Mouse (Mus musculus) neural tube, embryonic 12.5 days (tissue): Measurements from ENCODE around the gene Gm28308. TPM values are rescaled to one million over a fixed set of nuclear protein-coding genes. Genes with fewer than 3 reads are reported as not detected.

Experiments
- ATAC-seq: fragments of 200-750 bp; cut with Nextera tagmentation; 2 replicates; pipeline ENCODE4 v1.8.0; 2017; ENCODE audit warnings: low read depth, mild to moderate bottlenecking, moderate TSS enrichment, moderate library complexity; ENCODE audit not compliant: low FRiP score
- H3K27ac ChIP-seq: fragments of 300-500 bp; sonication (generic); 2 replicates; pipeline ENCODE4 v1.5.1; 2016
- H3K27me3 ChIP-seq: fragments of 300-500 bp; sonication (generic); replicated peaks from 2 replicates; pipeline ENCODE4 v1.6.1; 2016; ENCODE audit warnings: mild to moderate bottlenecking
- H3K36me3 ChIP-seq: fragments of 300-500 bp; sonication (generic); 2 replicates; pipeline ENCODE4 v1.6.1; 2016; ENCODE audit warnings: mild to moderate bottlenecking
- H3K4me1 ChIP-seq: fragments of 300-500 bp; sonication (generic); 2 replicates; pipeline ENCODE4 v1.6.1; 2016
- H3K4me2 ChIP-seq: fragments of 300-500 bp; sonication (generic); replicated peaks from 2 replicates; pipeline ENCODE4 v1.6.1; 2016; ENCODE audit warnings: mild to moderate bottlenecking
- H3K4me3 ChIP-seq: fragments of 300-500 bp; sonication (generic); 2 replicates; pipeline ENCODE4 v1.5.1; 2016
- H3K9ac ChIP-seq: fragments of 300-500 bp; sonication (generic); 2 replicates; pipeline ENCODE4 v1.6.1; 2016; ENCODE audit warnings: mild to moderate bottlenecking
- H3K9me3 ChIP-seq: fragments of 300-500 bp; sonication (generic); 2 replicates; pipeline ENCODE4 v1.6.1; 2016; ENCODE audit warnings: mild to moderate bottlenecking
- WGBS: fragments of 180-500 bp; shearing (Covaris S2); methylation state at CpG from one replicate; pipeline ENCODE4 v1.1.7; 2016; 5-methylcytosine and 5-hydroxymethylcytosine counted together
- polyA plus RNA-seq: library from polyadenylated mRNA; unstranded; fragments of >200 nt; fragmentation: Nextera tagmentation; extraction: Ambion mirVana; gene quantifications from 2 replicates; pipeline ENCODE4 v1.2.1, GENCODE M21; 2016

The Gm28308 gene
- polyA plus RNA-seq, 1 experiment from 2014 or later = not detected

- Histone ChIP-seq H3K4me3 (peak overlapping the region; percentile 66), H3K9ac (peak overlapping the region; percentile 97), H3K4me2 (peak overlapping the region; percentile 83), H3K36me3 (no peaks in the 10 kb centered on the region), H3K27me3 (peaks cover 30% of the 10 kb centered on the region), H3K9me3 (no peaks in the 10 kb centered on the region), H3K27ac (peak overlapping the region; percentile 65), H3K4me1 (peaks cover 9% of the 10 kb centered on the region; the same call in 1 of the 2 replicates)
- WGBS = under 1% methylated on average over 38 of the region's 38 CpGs
- ATAC-seq = no peak
Measured at GRCm38 (mm10) chr6:52228475-52229465, 15.6 kb upstream of the Gm28308 start.

GRCm38 (mm10) chr6:52227470-52228222, 14.5 kb upstream of the Gm28308 start:
- Histone ChIP-seq H3K9ac (peak overlapping the region; percentile 100), H3K4me2 (peak overlapping the region; percentile 99), H3K36me3 (no peaks in the 10 kb centered on the region), H3K9me3 (no peaks in the 10 kb centered on the region), H3K27me3 (peaks cover 19% of the 10 kb centered on the region), H3K27ac (peak overlapping the region; percentile 90; the same call in 1 of the 2 replicates), H3K4me1 (peaks cover 9% of the 10 kb centered on the region; the same call in 1 of the 2 replicates), H3K4me3 (peak overlapping the region; percentile 82)
- WGBS = 2% methylated on average over 11 of the region's 11 CpGs
- ATAC-seq = no peak

GRCm38 (mm10) chr6:52226569-52227257, 13.6 kb upstream of the Gm28308 start:
- Histone ChIP-seq H3K4me2 (peak overlapping the region; percentile 99), H3K27ac (peak overlapping the region; percentile 90), H3K4me3 (peak overlapping the region; percentile 82), H3K4me1 (peaks cover 15% of the 10 kb centered on the region; the same call in 1 of the 2 replicates), H3K9ac (peak overlapping the region; percentile 100), H3K36me3 (no peaks in the 10 kb centered on the region), H3K27me3 (peaks cover 17% of the 10 kb centered on the region), H3K9me3 (no peaks in the 10 kb centered on the region)
- under 1% methylated on average over 26 of the region's 26 CpGs for WGBS
- no peak; the same call in 1 of the 2 replicates for ATAC-seq

- peak overlapping the region; percentile 82 for H3K4me3 ChIP-seq
- H3K4me1 ChIP-seq = peaks cover 19% of the 10 kb centered on the region
- H3K9ac ChIP-seq = peak overlapping the region; percentile 100
- peak; percentile 46 for ATAC-seq
- H3K9me3 ChIP-seq = no peaks in the 10 kb centered on the region
- peaks cover 17% of the 10 kb centered on the region for H3K27me3 ChIP-seq
- H3K27ac ChIP-seq = peak overlapping the region; percentile 90
- H3K4me2 ChIP-seq = peak overlapping the region; percentile 99
- under 1% methylated on average over 69 of the region's 69 CpGs for WGBS
- no peaks in the 10 kb centered on the region for H3K36me3 ChIP-seq
Measured at GRCm38 (mm10) chr6:52225612-52226568, 12.8 kb upstream of the Gm28308 start.

DNA sequence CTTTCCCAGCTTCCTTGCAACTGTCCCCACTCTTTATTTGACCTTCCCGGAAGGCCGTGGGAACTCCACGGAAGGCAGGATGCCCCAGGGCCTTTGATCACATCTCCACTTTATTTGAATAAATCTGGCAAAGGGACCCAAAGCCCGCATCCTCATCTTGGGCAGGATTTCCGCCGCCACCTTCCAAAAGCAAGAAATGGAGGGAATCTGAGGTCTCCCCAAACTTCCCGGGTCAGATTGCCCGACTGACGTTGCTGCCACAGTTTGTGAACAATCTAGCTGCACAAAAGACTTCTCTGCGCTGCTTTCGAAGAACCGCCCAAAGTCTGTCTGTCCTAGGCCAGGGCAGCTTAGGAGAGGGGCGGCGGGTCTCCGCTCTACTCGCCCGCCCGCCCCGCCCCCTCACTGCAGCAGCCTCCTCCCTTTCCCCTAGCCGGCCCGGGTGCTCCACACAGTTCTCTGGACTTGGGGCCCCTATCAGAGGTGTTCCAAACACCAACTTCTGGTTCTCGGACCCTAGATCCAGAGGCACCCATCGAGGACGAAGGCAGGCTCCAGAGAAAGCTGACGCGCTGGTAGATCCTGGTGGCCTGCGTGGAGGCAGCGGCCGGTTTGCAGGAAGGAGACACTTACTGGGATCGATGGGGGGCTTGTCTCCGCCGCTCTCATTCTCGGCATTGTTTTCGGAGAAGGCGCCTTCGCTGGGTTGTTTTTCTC, 11.9 kb upstream of the Gm28308 start:
- Histone ChIP-seq H3K27ac (peak overlapping the region; percentile 90), H3K9ac (peak overlapping the region; percentile 100), H3K27me3 (peaks cover 12% of the 10 kb centered on the region; the same call in 1 of the 2 replicates)

GRCm38 (mm10) chr6:52223939-52224760, 11.0 kb upstream of the Gm28308 start:
- peak overlapping the region; percentile 99 for H3K4me2 ChIP-seq
- peak overlapping the region; percentile 100 for H3K9ac ChIP-seq
- H3K36me3 ChIP-seq = no peaks in the 10 kb centered on the region
- H3K27ac ChIP-seq = peak overlapping the region; percentile 90
- no peak for ATAC-seq
- H3K4me3 ChIP-seq = peak overlapping the region; percentile 82
- H3K27me3 ChIP-seq = peaks cover 12% of the 10 kb centered on the region; the same call in 1 of the 2 replicates
- peaks cover 20% of the 10 kb centered on the region for H3K4me1 ChIP-seq
- no peaks in the 10 kb centered on the region for H3K9me3 ChIP-seq
- 1% methylated on average over 24 of the region's 24 CpGs for WGBS

More for the DNA sequence above, 11.9 kb upstream of the Gm28308 start:
- peak overlapping the region; percentile 99 for H3K4me2 ChIP-seq
- no peaks in the 10 kb centered on the region for H3K9me3 ChIP-seq
- under 1% methylated on average over 36 of the region's 36 CpGs for WGBS
- peaks cover 16% of the 10 kb centered on the region for H3K4me1 ChIP-seq
- no peaks in the 10 kb centered on the region for H3K36me3 ChIP-seq
- ATAC-seq = no peak
- H3K4me3 ChIP-seq = peak overlapping the region; percentile 82

DNA sequence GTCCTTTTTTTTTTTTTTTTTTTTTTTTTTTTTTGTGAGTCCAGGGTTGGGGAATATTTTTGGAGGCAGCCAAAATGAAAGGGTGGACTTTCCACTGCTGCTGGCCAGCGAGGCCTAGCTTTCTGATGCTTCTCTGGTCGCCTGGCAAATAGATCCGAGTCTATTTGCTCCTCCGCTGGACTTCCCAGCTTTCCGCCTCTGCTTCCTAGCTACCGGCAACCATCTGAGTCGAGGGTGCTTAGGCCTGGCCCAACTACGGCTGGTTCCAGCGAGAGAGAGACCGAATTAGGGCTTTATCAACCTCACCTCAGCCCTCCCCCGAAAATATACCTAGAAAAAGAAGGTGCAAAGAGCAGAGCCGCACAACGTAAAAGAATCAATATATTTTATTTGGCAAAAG, 9.6 kb upstream of the Gm28308 start:
- no peaks in the 10 kb centered on the region for H3K9me3 ChIP-seq
- peak overlapping the region; percentile 99 for H3K27ac ChIP-seq
- H3K27me3 ChIP-seq = peaks cover 12% of the 10 kb centered on the region; the same call in 1 of the 2 replicates
- peak overlapping the region; percentile 100 for H3K9ac ChIP-seq
- peak overlapping the region; percentile 99 for H3K4me2 ChIP-seq
- H3K4me3 ChIP-seq = peak overlapping the region; percentile 82
- WGBS = 6% methylated on average over 13 of the region's 13 CpGs
- no peak for ATAC-seq
- no peaks in the 10 kb centered on the region for H3K36me3 ChIP-seq
- H3K4me1 ChIP-seq = peaks cover 32% of the 10 kb centered on the region

- Histone ChIP-seq H3K36me3 (no peaks in the 10 kb centered on the region), H3K9me3 (no peaks in the 10 kb centered on the region), H3K27ac (peak overlapping the region; percentile 99), H3K9ac (peak overlapping the region; percentile 100), H3K4me3 (peak overlapping the region; percentile 82), H3K27me3 (peaks cover 12% of the 10 kb centered on the region; the same call in 1 of the 2 replicates), H3K4me1 (peaks cover 34% of the 10 kb centered on the region), H3K4me2 (peak overlapping the region; percentile 99)
- 2% methylated on average over 21 of the region's 21 CpGs for WGBS
- ATAC-seq = peak; percentile 31
Measured at GRCm38 (mm10) chr6:52221993-52222685, 9.0 kb upstream of the Gm28308 start.

GRCm38 (mm10) chr6:52221337-52221992, 8.3 kb upstream of the Gm28308 start, which contains the start of gene Hoxa7:
Hoxa7 (minus strand) TSS chr6:52221854.
- peak within 1 kb of the TSS; percentile 99 for H3K27ac ChIP-seq
- under 1% methylated on average over 46 of the region's 46 CpGs for WGBS
- peaks cover 9% of the 10 kb centered on the region; the same call in 1 of the 2 replicates for H3K27me3 ChIP-seq
- H3K4me2 ChIP-seq = peak within 1 kb of the TSS; percentile 99
- peak within 1 kb of the TSS; percentile 82 for H3K4me3 ChIP-seq
- H3K9ac ChIP-seq = peak within 1 kb of the TSS; percentile 100
- peaks cover 33% of the 10 kb centered on the region for H3K4me1 ChIP-seq
- H3K9me3 ChIP-seq = no peaks in the 10 kb centered on the region
- peak; percentile 55 for ATAC-seq
- no peaks in the 10 kb centered on the region for H3K36me3 ChIP-seq
